Mouse (Mus musculus): Measurements from ENCODE around the gene Atxn7. TPM values are rescaled to one million over a fixed set of nuclear protein-coding genes. Genes with fewer than 3 reads are reported as not detected.

Atxn7 gene
- polyA plus RNA-seq, 1 experiment from 2014 or later = 2.9 TPM

- Histone ChIP-seq H3K4me3 (ENCODE audit: low read depth, low read length) (no peak overlapping the region), H3K9ac (ENCODE audit: low read depth, low read length) (no peak overlapping the region), H3K4me2 (ENCODE audit: low read length) (no peak overlapping the region), H3K4me1 (ENCODE audit: control insufficient read depth, insufficient read depth, low read length) (peaks cover 12% of the 10 kb centered on the region), H3K9me3 (replicated peaks; ENCODE audit: control insufficient read depth, low read length, poor library complexity, severe bottlenecking) (no peaks in the 10 kb centered on the region), H3K27ac (ENCODE audit: low read length) (no peak overlapping the region), H3K27me3 (ENCODE audit: control insufficient read depth, insufficient read depth, low read depth, low read length) (no peaks in the 10 kb centered on the region), H3K36me3 (ENCODE audit: control insufficient read depth, insufficient read depth, low read length) (no peaks in the 10 kb centered on the region)
- no peak for ATAC-seq
- WGBS = 81% methylated on average over 6 of the region's 6 CpGs
Measured at GRCm38 (mm10) chr14:14009712-14010111, 48.5 kb downstream of the Atxn7 start.

GRCm38 (mm10) chr14:14012383-14013251 is 51.4 kb downstream of the Atxn7 start:
- WGBS = under 1% methylated on average over 107 of the region's 116 CpGs
- H3K4me1 ChIP-seq (ENCODE audit: control insufficient read depth, insufficient read depth, low read length) = peaks cover 14% of the 10 kb centered on the region
- H3K27ac ChIP-seq (ENCODE audit: low read length) = peak overlapping the region; percentile 98
- peak overlapping the region; percentile 97 for H3K9ac ChIP-seq (ENCODE audit: low read depth, low read length)
- H3K4me3 ChIP-seq (ENCODE audit: low read depth, low read length) = peak overlapping the region; percentile 89
- peak overlapping the region; percentile 68 for H3K4me2 ChIP-seq (ENCODE audit: low read length)
- no peaks in the 10 kb centered on the region for H3K36me3 ChIP-seq (ENCODE audit: control insufficient read depth, insufficient read depth, low read length)
- H3K27me3 ChIP-seq (ENCODE audit: control insufficient read depth, insufficient read depth, low read depth, low read length) = no peaks in the 10 kb centered on the region
- H3K9me3 ChIP-seq (replicated peaks; ENCODE audit: control insufficient read depth, low read length, poor library complexity, severe bottlenecking) = no peaks in the 10 kb centered on the region
- peak; percentile 94 for ATAC-seq

DNA sequence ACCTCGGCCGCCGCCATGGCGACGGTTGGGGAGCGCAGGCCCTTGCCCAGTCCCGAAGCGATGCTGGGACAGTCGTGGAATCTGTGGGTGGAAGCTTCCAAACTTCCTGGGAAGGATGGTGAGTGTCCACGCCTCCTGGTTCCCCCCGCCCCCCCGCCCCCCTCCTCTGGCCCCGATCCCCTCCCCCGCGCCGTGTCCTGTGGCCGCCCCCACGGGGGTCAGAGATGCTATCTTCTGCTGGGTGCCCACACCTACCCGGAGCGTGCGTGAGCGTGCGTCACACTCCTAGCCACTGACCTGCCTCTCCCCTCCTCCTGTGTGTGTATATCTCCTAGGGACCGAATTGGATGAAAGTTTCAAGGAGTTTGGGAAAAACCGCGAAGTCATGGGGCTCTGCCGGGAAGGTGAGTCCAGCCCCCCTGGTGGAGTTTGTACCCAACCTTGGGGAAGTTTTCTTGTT is 52.0 kb downstream of the Atxn7 start:
- 2% methylated on average over 19 of the region's 27 CpGs for WGBS
- Histone ChIP-seq H3K9me3 (replicated peaks; ENCODE audit: control insufficient read depth, low read length, poor library complexity, severe bottlenecking) (no peaks in the 10 kb centered on the region), H3K4me3 (ENCODE audit: low read depth, low read length) (peak overlapping the region; percentile 89), H3K4me1 (ENCODE audit: control insufficient read depth, insufficient read depth, low read length) (peaks cover 14% of the 10 kb centered on the region), H3K27ac (ENCODE audit: low read length) (peak overlapping the region; percentile 98), H3K27me3 (ENCODE audit: control insufficient read depth, insufficient read depth, low read depth, low read length) (no peaks in the 10 kb centered on the region), H3K4me2 (ENCODE audit: low read length) (peak overlapping the region; percentile 68), H3K36me3 (ENCODE audit: control insufficient read depth, insufficient read depth, low read length) (no peaks in the 10 kb centered on the region), H3K9ac (ENCODE audit: low read depth, low read length) (peak overlapping the region; percentile 97)
- peak; percentile 79 for ATAC-seq

DNA sequence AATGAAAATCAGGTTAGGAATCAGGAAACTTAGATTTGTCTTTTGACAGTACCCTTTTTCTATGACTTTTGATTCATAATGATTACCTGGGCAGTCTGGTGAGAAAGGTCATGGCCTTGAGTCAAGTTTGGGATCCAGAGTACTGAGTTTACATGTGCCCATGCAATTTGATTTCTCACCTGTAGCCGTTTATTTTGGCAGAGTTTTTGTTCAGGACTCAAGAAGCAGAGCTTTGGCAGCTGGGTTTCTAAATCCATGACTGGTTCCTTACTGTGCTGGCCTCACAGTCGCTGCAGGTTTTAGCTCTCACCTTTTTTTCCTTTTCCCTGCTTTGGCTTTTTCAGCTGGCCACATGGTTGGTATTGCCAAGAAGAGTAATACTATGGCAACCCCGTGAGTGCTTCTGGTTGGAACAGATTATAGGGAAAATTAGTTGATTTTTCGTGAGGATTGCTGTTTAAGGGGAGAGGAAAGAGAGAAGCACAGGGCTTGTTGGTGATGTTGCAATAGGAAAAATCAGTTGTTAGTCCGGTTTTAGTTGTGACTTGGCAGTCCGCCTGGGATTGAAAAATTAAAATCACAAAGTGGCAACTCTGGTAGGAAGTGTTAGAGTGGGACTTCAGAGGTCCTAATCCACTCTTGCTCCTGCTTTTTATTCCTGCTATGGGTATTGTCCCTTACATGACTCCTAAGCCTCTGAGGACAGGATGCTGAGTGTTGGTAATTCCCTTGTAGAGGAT is 53.6 kb downstream of the Atxn7 start:
- Histone ChIP-seq H3K4me3 (ENCODE audit: low read depth, low read length) (no peak overlapping the region), H3K27me3 (ENCODE audit: control insufficient read depth, insufficient read depth, low read depth, low read length) (no peaks in the 10 kb centered on the region), H3K9ac (ENCODE audit: low read depth, low read length) (no peak overlapping the region), H3K36me3 (ENCODE audit: control insufficient read depth, insufficient read depth, low read length) (no peaks in the 10 kb centered on the region), H3K9me3 (replicated peaks; ENCODE audit: control insufficient read depth, low read length, poor library complexity, severe bottlenecking) (no peaks in the 10 kb centered on the region), H3K27ac (ENCODE audit: low read length) (no peak overlapping the region), H3K4me1 (ENCODE audit: control insufficient read depth, insufficient read depth, low read length) (peaks cover 14% of the 10 kb centered on the region), H3K4me2 (ENCODE audit: low read length) (no peak overlapping the region)
- 73% methylated on average over 6 of the region's 6 CpGs for WGBS
- ATAC-seq = no peak

DNA sequence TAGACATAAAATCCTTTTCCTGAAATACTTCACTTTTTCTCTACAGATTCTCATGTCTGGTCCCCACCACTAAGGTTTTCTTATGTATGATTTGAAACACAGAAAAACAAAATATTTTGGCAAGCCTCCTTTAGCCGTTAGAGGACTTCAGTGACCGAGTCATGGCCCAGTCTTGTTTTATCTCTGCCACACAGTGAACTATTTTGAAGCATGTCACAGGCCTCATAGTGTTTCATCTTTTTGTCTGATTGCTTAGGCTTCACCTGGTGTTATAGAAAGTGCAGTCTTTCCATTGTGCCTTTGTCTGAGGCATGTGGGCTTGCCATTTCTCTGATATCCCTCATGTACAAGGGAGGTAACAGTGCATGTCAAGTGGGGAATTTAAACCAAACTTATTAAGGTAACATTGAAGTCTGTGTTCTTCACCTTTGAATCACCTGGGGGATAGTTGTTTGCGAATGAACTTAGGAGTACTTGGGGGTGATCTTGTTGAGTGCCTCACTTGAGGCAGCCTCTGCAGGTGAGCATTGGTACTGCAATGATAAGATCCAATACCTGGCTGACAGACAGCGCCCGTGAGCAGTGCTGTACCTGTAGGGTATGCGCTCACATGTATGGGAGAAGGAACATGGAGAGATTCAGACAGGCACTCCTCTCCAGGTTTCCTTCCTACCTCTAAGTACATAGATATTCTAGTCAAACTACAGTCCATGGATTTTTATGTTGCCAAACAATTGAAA is 58.1 kb downstream of the Atxn7 start:
- H3K9me3 ChIP-seq (replicated peaks; ENCODE audit: control insufficient read depth, low read length, poor library complexity, severe bottlenecking) = no peaks in the 10 kb centered on the region
- H3K4me3 ChIP-seq (ENCODE audit: low read depth, low read length) = no peak overlapping the region
- 0 out of 2 replicates have a peak, but pooled peaks cover 2% of the 10 kb centered on the region for H3K4me1 ChIP-seq (ENCODE audit: control insufficient read depth, insufficient read depth, low read length)
- no peaks in the 10 kb centered on the region for H3K36me3 ChIP-seq (ENCODE audit: control insufficient read depth, insufficient read depth, low read length)
- no peak overlapping the region for H3K4me2 ChIP-seq (ENCODE audit: low read length)
- whole genome bisulfite sequencing = 79% methylated on average over 6 of the region's 6 CpGs
- no peak overlapping the region for H3K9ac ChIP-seq (ENCODE audit: low read depth, low read length)
- ATAC-seq = no peak; the same call in 1 of the 2 replicates
- H3K27me3 ChIP-seq (ENCODE audit: control insufficient read depth, insufficient read depth, low read depth, low read length) = no peaks in the 10 kb centered on the region
- no peak overlapping the region for H3K27ac ChIP-seq (ENCODE audit: low read length)

GRCm38 (mm10) chr14:14021244-14021643 is 60.0 kb downstream of the Atxn7 start:
- WGBS = 95% methylated on average over 6 of the region's 6 CpGs
- no peaks in the 10 kb centered on the region for H3K4me1 ChIP-seq (ENCODE audit: control insufficient read depth, insufficient read depth, low read length)

GRCm38 (mm10) chr14:14025870-14026269 is 64.6 kb downstream of the Atxn7 start:
- no peaks in the 10 kb centered on the region for H3K36me3 ChIP-seq (ENCODE audit: control insufficient read depth, insufficient read depth, low read length)
- no peak overlapping the region for H3K4me2 ChIP-seq (ENCODE audit: low read length)
- no peak for ATAC-seq
- H3K27me3 ChIP-seq (ENCODE audit: control insufficient read depth, insufficient read depth, low read depth, low read length) = no peaks in the 10 kb centered on the region
- no peak overlapping the region for H3K9ac ChIP-seq (ENCODE audit: low read depth, low read length)
- H3K4me1 ChIP-seq (ENCODE audit: control insufficient read depth, insufficient read depth, low read length) = no peaks in the 10 kb centered on the region
- H3K9me3 ChIP-seq (replicated peaks; ENCODE audit: control insufficient read depth, low read length, poor library complexity, severe bottlenecking) = no peaks in the 10 kb centered on the region
- 91% methylated on average over 8 of the region's 8 CpGs for WGBS
- no peak overlapping the region for H3K27ac ChIP-seq (ENCODE audit: low read length)
- no peak overlapping the region for H3K4me3 ChIP-seq (ENCODE audit: low read depth, low read length)

More at GRCm38 (mm10) chr14:14021244-14021643, 60.0 kb downstream of the Atxn7 start:
- Histone ChIP-seq H3K4me2 (ENCODE audit: low read length) (no peak overlapping the region), H3K27me3 (ENCODE audit: control insufficient read depth, insufficient read depth, low read depth, low read length) (no peaks in the 10 kb centered on the region), H3K27ac (ENCODE audit: low read length) (no peak overlapping the region), H3K9me3 (replicated peaks; ENCODE audit: control insufficient read depth, low read length, poor library complexity, severe bottlenecking) (no peaks in the 10 kb centered on the region), H3K4me3 (ENCODE audit: low read depth, low read length) (no peak overlapping the region), H3K9ac (ENCODE audit: low read depth, low read length) (no peak overlapping the region), H3K36me3 (ENCODE audit: control insufficient read depth, insufficient read depth, low read length) (no peaks in the 10 kb centered on the region)
- no peak for ATAC-seq

- ATAC-seq = no peak
- no peak overlapping the region for H3K27ac ChIP-seq (ENCODE audit: low read length)
- WGBS = 95% methylated on average over 2 of the region's 2 CpGs
Measured at GRCm38 (mm10) chr14:14030621-14031020, 69.4 kb downstream of the Atxn7 start.

More at GRCm38 (mm10) chr14:14030621-14031020, 69.4 kb downstream of the Atxn7 start:
- no peak overlapping the region for H3K9ac ChIP-seq (ENCODE audit: low read depth, low read length)
- H3K4me2 ChIP-seq (ENCODE audit: low read length) = no peak overlapping the region
- no peaks in the 10 kb centered on the region for H3K27me3 ChIP-seq (ENCODE audit: control insufficient read depth, insufficient read depth, low read depth, low read length)
- no peaks in the 10 kb centered on the region for H3K9me3 ChIP-seq (replicated peaks; ENCODE audit: control insufficient read depth, low read length, poor library complexity, severe bottlenecking)
- H3K36me3 ChIP-seq (ENCODE audit: control insufficient read depth, insufficient read depth, low read length) = no peaks in the 10 kb centered on the region; the same call in 1 of the 2 replicates
- H3K4me3 ChIP-seq (ENCODE audit: low read depth, low read length) = no peak overlapping the region
- no peaks in the 10 kb centered on the region for H3K4me1 ChIP-seq (ENCODE audit: control insufficient read depth, insufficient read depth, low read length)
